In the genomic region with DNA sequence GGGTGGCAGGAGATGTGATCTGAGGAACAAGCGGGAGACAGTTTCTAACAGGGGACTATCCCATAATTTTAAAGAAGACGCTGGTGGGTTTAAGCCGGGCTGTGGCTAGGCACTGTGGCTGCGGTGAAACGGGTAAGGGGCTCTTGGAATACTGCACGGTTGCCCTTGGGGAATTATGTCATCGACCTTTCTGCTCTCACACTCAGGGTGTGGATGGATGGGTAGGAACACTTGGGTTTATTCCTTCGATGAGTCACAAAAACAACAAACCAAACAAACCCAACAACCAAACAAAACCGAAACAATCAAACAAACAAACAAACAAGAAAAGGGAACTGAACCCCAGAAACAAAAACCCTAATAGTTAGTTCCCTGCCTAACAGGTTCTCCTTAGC, we compare ENCODE assay signal across 8 mouse cellular contexts. TPM values are rescaled to one million over a fixed set of nuclear protein-coding genes. Genes with fewer than 3 reads are reported as not detected.
DNase-seq lines count a peak whose midpoint lies in the region; ATAC-seq and TF ChIP-seq lines count a peak whose summit lies in the region.

No protein-coding gene starts in this region.

- H3K4me1 ChIP-seq in testis, adult 2 months (ENCODE audit: control insufficient read depth, insufficient read depth, low read length) = peaks cover 20% of the 10 kb centered on the region
- H3K4me1 ChIP-seq in liver, embryonic 14.5 days (replicated peaks; ENCODE audit: control insufficient read depth in 2 of 2, insufficient read depth in 2 of 2, low read length in 1 of 2) = peaks cover 5 to 13% of the 10 kb centered on the region in 2 experiments

- peak overlapping the region; percentile 91 for H3K4me3 ChIP-seq in gastrocnemius, adult 2 months
- H3K4me3 ChIP-seq in testis, adult 2 months (ENCODE audit: control insufficient read depth, low read depth, low read length) = peak overlapping the region; percentile 95
- peak overlapping the region; percentile 71 to 92 for H3K4me3 ChIP-seq in liver, embryonic 14.5 days (ENCODE audit: insufficient read depth in 1 of 2, low read depth in 2 of 2, low read length in 2 of 2)

- peak overlapping the region; percentile 64 for H3K9ac ChIP-seq in liver, embryonic 14.5 days (replicated peaks)

- no peak for DNase-seq in gastrocnemius, adult 2 months
- no peak for DNase-seq in gastrocnemius, postnatal 25 days
- no peak for DNase-seq in testis, postnatal 14 days (ENCODE audit: low spot score)
- DNase-seq in liver, embryonic 14.5 days (ENCODE audit: low read depth in 3 of 3, low spot score in 3 of 3) = no peak
- no peak for DNase-seq in right cerebral cortex, postnatal 14 days
- DNase-seq in ovary, postnatal 14 days (ENCODE audit: low spot score) = no peak
- DNase-seq in layer of hippocampus, postnatal 36 days = no peak

- peak overlapping the region; percentile 86 for H3K4me2 ChIP-seq in liver, embryonic 14.5 days (ENCODE audit: low read depth)

- no peak for TF ChIP-seq POLR2A in testis, adult 2 months (IDR thresholded peaks at IDR 0.05; ENCODE audit: control insufficient read depth, low read depth, low read length)

- H3K9me3 ChIP-seq in liver, embryonic 14.5 days (ENCODE audit: control insufficient read depth, low read length) = no peaks in the 10 kb centered on the region

- TF ChIP-seq CTCF in gastrocnemius, adult 2 months (IDR thresholded peaks at IDR 0.05) = no peak
- no peak for TF ChIP-seq CTCF in testis, adult 2 months (IDR thresholded peaks at IDR 0.05; ENCODE audit: control insufficient read depth, insufficient read depth, insufficient replicate concordance, low read depth, low read length)
- TF ChIP-seq CTCF in liver, embryonic 14.5 days (IDR thresholded peaks at IDR 0.05; ENCODE audit: low read depth) = no peak

- no peak for TF ChIP-seq EP300 in liver, embryonic 14.5 days (IDR thresholded peaks at IDR 0.05; ENCODE audit: low read depth)

- no peak overlapping the region for H3K27ac ChIP-seq in gastrocnemius, adult 2 months
- peak overlapping the region; percentile 36 for H3K27ac ChIP-seq in testis, adult 2 months (ENCODE audit: control insufficient read depth, insufficient read depth, low read depth, low read length)
- no peak overlapping the region for H3K27ac ChIP-seq in liver, embryonic 14.5 days

- no peaks in the 10 kb centered on the region for H3K36me3 ChIP-seq in testis, adult 2 months (ENCODE audit: control insufficient read depth, insufficient read depth, low read length)
- peaks cover 4% of the 10 kb centered on the region for H3K36me3 ChIP-seq in liver, embryonic 14.5 days (replicated peaks; ENCODE audit: control insufficient read depth, insufficient read depth, low read depth)

- WGBS in liver, embryonic 14.5 days (ENCODE audit: insufficient replicate concordance) = 11% methylated on average over 9 of the region's 9 CpGs

- intact Hi-C loops in gastrocnemius, adult 2 months (cut with DNase I) = loop anchor here (2.0 kb wide), 1 partner anchor 61 kb away; no protein-coding TSS in a partner anchor

- no peaks in the 10 kb centered on the region for H3K27me3 ChIP-seq in testis, adult 2 months (ENCODE audit: control insufficient read depth, insufficient read depth, low read length)
- H3K27me3 ChIP-seq in liver, embryonic 14.5 days (ENCODE audit: control insufficient read depth, insufficient read depth, low read length) = no peaks in the 10 kb centered on the region

- no peak for ATAC-seq in liver, embryonic 14.5 days (ENCODE audit: insufficient read depth)

RNA-seq across cellular contexts. Expression of a gene that starts 0.6 kb away (rescaled TPM):
- total RNA-seq in gastrocnemius, adult 2 months (2021) = 10 to 100 TPM; 17.3 to 18.4 TPM
- 10 to 100 TPM; 11.0 to 13.6 TPM for total RNA-seq in gastrocnemius, postnatal 25 days (2021)
- polyA plus RNA-seq in testis, adult 2 months (2012; rRNA removed) = 4.2 and 4.6 TPM in 2 replicates
- polyA plus RNA-seq in liver, embryonic 14.5 days (2012; rRNA removed) = 2.9 and 3.2 TPM in 2 replicates
- 2.5 and 3.9 TPM in 2 replicates for polyA plus RNA-seq in liver, embryonic 14.5 days (2014; fragmentation: Nextera tagmentation; extraction: Ambion mirVana)
- total RNA-seq in layer of hippocampus, postnatal 36 days (2021) = 10 to 100 TPM; 78.2 to 85.6 TPM

RNA-seq across cellular contexts. Expression of a gene that starts 0.8 kb away (rescaled TPM):
- total RNA-seq in gastrocnemius, adult 2 months (2021) = not detected
- under 1 TPM in 1 of 2 experiments, not detected in 1; 0.67 TPM for total RNA-seq in gastrocnemius, postnatal 25 days (2021)
- polyA plus RNA-seq in testis, adult 2 months (2012; rRNA removed) = 119 and 126 TPM in 2 replicates
- 0.01 and 0.02 TPM in 2 replicates for polyA plus RNA-seq in liver, embryonic 14.5 days (2012; rRNA removed)
- polyA plus RNA-seq in liver, embryonic 14.5 days (2014; fragmentation: Nextera tagmentation; extraction: Ambion mirVana) = 0.08 TPM in 1 of 2 replicates, not detected in the other
- 1 to 10 TPM; 1.1 to 1.8 TPM for total RNA-seq in layer of hippocampus, postnatal 36 days (2021)

Comparison
In these comparisons a context has a peak if more than half of its experiments do, and no peak if none do; other contexts are left out.
1. RNA of a gene that starts 0.6 kb away (total RNA-seq): 78.2 to 85.6 TPM in layer of hippocampus, postnatal 36 days; 17.3 to 18.4 TPM in gastrocnemius, adult 2 months and 11.0 to 13.6 TPM in gastrocnemius, postnatal 25 days; every median in the first group is over 4 times any median in the second.
2. Peak in every context shown above with its lines, with median percentiles within 50 percentile points of each other: H3K4me3 ChIP-seq.